Mouse (Mus musculus) ovary, adult 18-20 months (tissue): ENCODE results near the gene Rbm14.

Experiments used
- DNase-seq: peaks from one replicate; pipeline ENCODE4 v3.0.0; 2022; ENCODE audit warnings: low spot score, mixed read lengths

Gene Rbm14

DNA sequence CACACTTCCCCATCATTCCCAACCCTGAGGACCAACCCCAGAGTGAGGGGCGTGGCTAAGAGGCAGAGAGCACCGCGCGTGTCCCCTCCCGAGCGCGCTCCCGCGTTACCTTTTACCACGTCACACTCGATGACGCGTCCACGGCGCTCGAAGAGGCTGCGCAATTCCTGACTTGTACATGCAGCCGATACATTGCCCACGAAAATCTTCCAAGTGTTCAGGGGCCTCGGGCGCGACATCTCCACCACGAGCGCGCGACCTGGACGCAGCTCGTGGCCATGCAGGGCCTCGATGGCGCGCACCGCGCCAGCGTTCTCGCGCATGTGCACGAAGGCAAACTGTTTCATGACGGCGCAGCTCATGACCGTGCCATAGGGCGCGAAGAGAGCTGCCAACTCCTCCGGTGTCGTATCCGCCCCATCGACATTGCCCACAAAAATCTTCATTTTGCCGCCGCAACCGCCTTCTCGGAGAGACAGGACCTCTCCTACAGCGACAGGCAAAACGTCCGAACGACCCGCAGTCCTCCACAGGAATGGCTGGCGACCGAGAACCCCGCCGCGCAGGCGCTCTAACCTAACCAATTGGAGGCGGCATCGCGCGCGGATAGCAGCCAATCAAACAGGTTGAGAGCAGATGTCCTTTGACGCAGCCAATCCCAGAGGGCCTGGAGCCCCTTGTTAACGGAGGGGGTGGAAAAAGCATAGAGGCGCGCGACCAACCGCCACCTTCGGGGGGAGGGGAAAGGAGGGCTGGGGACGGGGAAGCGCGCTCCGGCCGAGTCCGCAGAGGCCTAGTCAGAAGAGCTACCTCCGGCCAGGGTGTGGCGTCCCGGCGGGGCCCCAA, at the start of gene Rbm14, which contains the start of gene Gm21992:
Gene Rbm14, minus strand, starts transcription at position 572 of the 846 bp plus-strand sequence.
Gene Gm21992, minus strand, starts transcription at position 550 of the 846 bp plus-strand sequence.
- peak; percentile 98 for DNase-seq

GRCm38 (mm10) chr19:4859081-4859480, 47.6 kb upstream of the Rbm14 start:
- no peak for DNase-seq

GRCm38 (mm10) chr19:4855951-4856350, 44.5 kb upstream of the Rbm14 start:
- no peak for DNase-seq

DNA sequence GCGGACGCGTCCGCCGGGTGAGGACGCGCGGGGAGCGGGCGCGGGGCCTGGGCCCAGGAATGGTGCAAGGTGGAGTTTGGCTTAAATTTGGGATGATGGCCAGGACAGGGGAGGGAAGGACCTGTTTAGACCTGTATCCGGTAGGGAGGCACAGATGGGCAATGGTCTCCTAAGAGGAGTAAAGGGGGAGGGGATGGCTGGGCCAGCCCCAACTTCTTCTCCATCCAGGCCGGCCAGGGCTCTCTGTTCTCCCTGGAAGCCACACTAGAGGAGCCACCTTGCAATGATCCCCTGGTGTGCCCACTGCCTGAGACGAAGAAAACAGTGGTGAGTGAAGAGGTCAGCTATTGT, 44.0 kb upstream of the Rbm14 start:
- no peak for DNase-seq

GRCm38 (mm10) chr19:4854552-4855469, 43.4 kb upstream of the Rbm14 start, which contains the start of gene Ctsf:
Gene Ctsf (plus strand): TSS chr19:4855130.
- peak; percentile 88 for DNase-seq

DNA sequence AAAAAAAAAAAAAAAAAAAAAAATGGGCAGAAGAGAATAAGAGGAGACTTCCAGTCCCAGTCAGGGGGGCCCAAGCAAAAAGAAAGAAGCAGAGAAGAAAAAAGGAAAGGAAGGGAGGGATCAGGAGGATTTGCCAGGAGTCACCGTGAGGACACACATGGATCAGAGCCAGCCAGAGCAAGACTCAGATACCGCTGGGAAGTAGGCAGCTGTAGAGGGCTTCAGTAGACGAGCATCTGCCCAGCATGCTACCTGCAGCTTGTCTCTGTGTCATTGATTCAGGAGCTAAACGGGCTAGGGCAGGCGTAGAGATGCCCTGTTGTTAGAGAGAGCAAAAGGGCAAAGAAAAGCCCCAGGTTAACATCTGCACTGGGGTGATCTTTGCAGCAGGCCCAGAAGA, 38.8 kb upstream of the Rbm14 start:
- no peak for DNase-seq

- no peak for DNase-seq
Measured at GRCm38 (mm10) chr19:4849800-4850199, 38.4 kb upstream of the Rbm14 start.

GRCm38 (mm10) chr19:4847490-4847889, 36.1 kb upstream of the Rbm14 start:
- no peak for DNase-seq

- no peak for DNase-seq
Measured at GRCm38 (mm10) chr19:4845846-4846245, 34.4 kb upstream of the Rbm14 start.

DNA sequence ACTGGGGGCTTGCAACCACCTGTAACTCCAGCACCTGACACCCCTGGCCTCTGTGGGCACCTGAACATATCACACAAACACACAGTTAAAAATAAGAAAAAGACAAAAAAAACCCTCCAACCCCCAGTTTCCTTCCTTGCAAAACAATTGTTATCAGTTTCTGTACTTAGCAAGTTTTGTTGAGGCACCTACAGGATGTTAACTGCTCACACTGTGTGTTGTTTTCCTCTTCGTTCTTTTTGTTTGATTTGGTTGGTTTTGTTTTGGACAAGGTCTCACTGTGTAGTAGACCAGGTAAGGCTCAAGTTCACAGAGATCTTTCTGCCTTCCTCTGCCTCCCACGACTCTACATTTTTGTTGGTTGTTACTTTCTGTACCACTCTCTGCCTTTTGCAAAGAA, 31.2 kb upstream of the Rbm14 start:
- no peak for DNase-seq

GRCm38 (mm10) chr19:4840848-4841247, 29.4 kb upstream of the Rbm14 start:
- no peak for DNase-seq

GRCm38 (mm10) chr19:4839149-4839548, 27.7 kb upstream of the Rbm14 start, which contains the start of the genes Ccs and Ccdc87:
Gene Ccs (minus strand): TSS chr19:4839332.
Gene Ccdc87 (plus strand): TSS chr19:4839366.
- peak; percentile 95 for DNase-seq

DNA sequence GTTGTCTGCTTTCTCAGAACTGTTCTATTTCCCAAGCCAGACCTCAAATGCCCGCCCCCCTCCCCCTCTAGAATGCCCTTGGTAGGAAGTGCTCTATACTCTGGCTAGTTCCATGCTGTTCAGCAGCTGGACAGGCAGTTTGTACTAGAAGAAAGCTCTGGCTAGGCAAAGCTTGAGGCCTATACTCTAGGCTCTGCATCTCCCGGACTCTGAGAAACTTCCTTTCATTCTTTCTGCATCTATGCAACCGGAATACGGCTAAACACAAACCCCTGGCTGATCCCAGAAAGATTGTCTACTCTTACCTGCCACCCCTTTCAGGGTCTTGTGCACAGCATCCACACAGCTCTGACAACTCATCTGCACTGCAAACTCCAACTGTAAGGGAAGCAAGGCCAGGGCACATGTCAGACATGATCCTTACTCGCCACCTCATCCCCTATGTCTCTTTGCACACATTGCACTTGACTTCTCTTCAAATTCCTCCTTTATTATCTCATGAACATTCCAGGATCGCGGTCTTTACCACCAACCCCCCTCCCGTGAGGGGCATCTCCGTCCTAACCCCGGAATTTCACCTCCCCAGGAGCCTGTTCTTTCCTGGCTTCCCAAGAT, 27.2 kb upstream of the Rbm14 start:
- DNase-seq = no peak

GRCm38 (mm10) chr19:4837049-4837448, 25.6 kb upstream of the Rbm14 start:
- DNase-seq = no peak

- DNase-seq = no peak
Measured at GRCm38 (mm10) chr19:4836096-4836495, 24.7 kb upstream of the Rbm14 start.

DNA sequence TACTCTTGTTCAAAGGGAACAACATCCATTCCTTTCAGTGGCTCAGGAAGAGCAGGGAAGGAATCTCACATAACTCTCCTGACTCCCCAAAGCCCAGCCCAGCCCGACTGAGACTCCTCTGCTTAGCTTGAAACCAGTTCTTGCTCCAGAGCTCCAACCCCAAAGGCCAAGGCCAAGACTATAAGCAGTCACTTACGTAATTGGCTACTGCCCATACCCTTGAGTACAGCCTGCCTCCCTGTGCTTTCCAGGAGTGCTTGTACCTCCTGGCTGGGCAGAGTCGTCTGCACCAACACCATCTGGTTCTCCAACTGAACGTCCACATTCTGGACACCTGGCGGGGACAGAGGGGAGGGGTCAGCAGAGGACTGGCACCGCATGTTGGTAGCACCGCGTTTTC, 22.5 kb upstream of the Rbm14 start:
- DNase-seq = peak; percentile 25

- no peak for DNase-seq
Measured at GRCm38 (mm10) chr19:4829156-4829555, 17.7 kb upstream of the Rbm14 start.

- DNase-seq = no peak
Measured at GRCm38 (mm10) chr19:4828444-4829114, 17.1 kb upstream of the Rbm14 start.

DNA sequence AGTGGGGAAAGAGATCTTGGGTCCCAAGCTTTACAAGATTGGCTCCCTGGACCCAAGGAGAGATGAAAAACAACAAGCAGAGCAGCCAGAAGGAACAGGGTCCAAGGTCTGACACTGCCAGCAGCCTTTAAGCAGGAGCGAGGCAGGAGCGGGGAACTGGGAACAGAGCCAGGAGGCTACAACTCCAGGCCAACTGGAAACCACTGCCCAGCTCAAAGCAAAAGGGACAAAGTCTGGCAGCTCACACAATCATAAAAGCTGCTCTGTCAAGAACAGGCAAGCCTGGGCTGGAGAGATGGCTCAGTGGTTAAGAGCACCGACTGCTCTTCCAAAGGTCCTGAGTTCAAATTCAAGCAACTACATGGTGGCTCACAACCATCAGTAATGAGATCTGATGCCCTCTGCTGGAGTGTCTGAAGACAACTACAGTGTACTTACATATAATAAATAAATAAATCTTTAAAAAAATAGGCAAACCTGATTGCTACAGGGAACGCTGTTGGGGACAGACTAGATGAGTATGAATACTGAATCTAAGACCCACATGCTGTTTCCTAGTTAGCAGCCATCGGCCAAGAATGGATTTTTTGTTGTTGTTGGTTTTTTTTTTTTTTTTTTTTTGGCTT, 9.4 kb upstream of the Rbm14 start:
- DNase-seq = peak; percentile 69

- no peak for DNase-seq
Measured at GRCm38 (mm10) chr19:4817182-4817835, 5.9 kb upstream of the Rbm14 start.

DNA sequence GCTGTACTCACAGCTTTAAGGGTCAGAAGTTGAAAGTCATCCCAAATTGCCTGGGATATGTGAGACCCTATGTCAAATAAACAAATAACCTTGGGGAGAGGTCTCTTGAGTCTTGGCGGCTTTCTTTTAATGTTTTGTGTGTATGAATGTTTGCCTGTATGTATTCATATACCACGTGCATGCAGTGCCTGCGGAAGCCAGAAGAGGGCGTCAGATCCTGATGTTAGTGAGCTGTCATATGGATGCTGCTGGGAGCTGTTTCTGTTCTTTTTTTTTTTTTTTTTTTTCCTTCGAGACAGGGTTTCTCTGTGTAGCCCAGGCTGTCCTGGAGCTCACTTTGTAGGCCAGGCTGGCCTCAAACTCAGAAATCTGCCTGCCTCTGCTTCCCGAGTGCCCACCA, 1.6 kb upstream of the Rbm14 start:
- no peak for DNase-seq
